Mouse (Mus musculus) fat pad, adult 2 months (tissue): Measurements from ENCODE around the gene Galnt7.

Source experiments
- DNase-seq: peaks from one replicate; pipeline ENCODE4 v3.0.0-alpha.2; 2011; ENCODE audit warnings: low read depth, low spot score; ENCODE audit errors: extremely low read depth

Galnt7 gene

DNA sequence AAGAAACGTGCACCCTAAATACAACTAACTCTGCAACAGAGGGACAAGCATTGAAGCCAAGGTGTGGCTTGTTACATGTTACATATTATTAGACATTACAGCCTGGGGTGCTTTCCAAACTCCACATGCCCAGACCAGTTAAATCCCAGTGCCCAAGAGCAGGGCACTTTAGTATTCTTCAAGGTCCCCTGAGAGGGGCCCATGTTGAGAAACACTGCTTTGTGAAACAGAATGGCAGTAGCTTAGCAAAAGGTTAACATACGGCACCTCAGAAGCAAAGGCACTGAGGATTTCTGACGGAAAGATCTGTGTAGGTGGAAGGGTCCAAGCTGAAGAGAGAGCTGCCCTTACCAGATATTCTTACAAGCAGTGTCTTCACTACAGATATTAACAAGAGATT is 67.0 kb downstream of the Galnt7 start:
- DNase-seq: peak; percentile 21

DNA sequence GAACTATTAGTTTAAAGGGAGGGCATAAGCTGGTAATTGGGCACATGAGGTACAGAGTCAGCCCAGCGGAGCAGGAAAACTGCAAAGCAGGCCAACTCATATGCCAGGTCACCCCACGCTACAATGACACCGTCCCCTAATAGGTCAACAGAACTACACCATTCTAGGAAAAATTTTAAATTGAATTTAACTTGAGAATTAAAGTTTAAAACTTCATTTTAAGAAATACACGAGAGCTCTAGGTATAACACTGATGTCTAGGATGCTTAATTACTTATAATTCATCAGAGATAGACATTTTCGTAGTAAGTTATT is 67.7 kb downstream of the Galnt7 start:
- DNase-seq: no peak

DNA sequence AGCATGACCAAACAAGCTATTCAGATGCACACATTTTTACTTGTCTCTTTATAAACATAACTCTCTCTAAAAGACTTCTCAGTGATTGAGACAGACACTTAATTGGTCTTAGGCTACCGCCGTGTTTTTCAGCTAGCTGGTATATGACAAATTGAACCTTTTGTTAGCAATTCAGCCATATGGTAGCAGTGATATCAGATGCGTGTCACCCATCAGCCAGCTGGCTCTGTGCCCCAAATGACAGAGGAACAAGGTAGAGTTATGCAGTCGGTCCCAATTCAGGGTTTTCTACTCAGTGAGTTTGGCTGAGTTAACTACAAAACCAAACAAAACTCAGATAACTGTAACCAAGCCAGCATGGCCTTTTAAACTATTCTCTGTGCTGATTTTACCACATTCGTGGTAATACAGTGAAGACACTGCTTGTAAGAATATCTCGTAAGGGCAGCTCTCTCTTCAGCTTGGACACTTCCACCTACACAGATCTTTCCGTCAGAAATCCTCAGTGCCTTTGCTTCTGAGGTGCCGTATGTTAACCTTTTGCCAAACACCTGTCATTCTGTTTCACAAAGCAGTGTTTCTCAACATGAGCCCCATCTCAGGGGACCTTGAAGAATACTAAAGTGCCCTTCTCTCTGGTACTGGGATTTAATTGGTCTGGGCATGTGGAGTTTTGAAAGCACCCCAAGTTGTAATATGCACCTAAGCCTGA is 68.3 kb downstream of the Galnt7 start:
- DNase-seq: peak; percentile 40

DNA sequence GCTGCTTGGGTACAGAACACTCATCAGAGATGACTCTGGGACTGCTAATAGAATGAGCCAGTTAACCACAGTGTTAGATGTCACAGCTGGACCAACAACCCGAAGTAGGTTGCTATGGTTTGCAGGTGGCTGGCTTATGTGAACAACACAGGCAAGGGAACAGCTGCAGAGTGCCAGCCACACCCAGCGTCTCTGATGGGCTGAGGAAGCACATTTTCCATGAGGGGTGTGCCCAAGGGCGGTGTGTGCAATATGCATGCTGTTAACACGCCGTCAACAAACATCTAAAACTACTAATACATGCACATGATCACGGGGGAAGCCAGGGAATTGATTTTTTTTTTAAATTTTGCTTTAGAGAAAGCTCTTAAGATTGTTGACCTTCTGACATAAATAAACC is 73.0 kb downstream of the Galnt7 start:
- DNase-seq: no peak

DNA sequence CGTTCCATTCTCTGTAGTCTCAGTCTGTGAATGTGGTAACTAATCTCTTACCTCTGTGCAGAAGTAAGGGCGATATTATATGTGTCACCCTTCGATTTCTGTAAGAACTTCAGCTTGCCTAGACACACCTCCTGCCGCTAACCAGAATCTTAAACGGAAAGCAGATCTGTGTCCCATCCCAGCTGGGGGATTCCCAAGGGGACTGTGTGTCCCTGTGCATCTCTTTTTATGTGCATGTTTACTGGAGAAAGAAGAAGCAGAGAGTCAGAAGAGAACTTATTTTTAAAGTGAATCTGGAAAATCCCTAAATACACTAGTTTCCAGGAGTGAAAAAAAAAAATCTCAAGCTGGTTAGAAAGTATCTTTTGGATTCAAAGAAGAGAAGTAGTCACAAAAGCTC is 75.5 kb downstream of the Galnt7 start:
- DNase-seq: no peak

DNA sequence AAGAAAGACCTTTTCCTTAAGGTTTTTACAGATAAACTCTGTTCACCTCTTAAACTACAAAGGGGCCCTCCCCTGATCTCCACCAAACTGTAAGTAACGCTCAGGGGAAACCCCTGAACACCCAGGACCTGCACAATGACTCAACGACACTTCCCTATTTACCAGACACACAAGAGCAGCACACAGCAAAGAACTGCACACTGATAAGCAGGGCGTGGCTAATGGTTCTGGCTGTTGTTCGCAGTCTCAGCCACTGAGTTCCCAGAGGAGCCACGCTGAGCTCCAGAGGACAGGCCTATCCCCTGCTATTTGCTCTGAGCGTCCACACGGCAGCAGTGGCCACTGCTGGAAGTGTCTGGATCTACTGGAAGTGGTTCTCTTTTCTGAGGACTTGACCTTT is 76.6 kb downstream of the Galnt7 start:
- no peak for DNase-seq

DNA sequence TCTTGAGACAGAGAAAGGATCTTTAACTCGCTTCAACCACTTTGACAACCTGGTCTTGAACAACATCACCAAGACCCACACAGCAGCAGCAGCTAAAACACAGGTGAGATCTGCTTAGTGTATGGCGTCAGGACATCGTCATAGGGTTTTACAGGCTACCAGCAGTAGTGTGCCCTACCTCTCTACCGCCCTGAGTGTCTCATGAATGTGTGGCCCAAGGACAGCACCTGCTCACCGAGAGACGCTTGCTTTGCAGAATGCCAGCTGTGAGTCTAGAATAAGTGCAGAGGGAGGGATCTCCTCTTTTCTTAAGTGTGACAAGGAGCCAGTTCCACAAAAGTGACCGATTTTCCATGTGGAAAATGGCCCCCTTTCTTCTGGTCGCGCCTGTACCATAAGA is 77.5 kb downstream of the Galnt7 start:
- DNase-seq: no peak

DNA sequence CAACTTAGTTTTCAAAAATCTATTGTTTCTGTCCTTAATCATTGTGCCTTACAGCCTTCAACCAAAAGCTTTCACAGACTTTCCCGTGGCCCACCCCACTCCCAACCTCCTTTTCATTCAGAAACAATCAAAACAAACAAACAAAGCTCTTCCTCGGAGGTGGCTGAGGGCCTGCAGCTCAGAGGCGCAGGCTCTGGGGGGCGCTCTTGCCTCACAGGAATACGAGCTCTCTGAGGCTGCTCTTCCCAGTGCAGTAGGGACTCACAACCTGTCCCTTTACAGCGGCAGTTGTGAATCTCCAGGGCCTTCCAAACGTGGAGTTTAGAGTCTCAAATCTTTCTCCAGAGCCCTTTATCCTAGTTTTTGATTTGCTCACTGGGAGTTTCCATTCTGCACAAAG is 78.4 kb downstream of the Galnt7 start:
- DNase-seq: no peak

DNA sequence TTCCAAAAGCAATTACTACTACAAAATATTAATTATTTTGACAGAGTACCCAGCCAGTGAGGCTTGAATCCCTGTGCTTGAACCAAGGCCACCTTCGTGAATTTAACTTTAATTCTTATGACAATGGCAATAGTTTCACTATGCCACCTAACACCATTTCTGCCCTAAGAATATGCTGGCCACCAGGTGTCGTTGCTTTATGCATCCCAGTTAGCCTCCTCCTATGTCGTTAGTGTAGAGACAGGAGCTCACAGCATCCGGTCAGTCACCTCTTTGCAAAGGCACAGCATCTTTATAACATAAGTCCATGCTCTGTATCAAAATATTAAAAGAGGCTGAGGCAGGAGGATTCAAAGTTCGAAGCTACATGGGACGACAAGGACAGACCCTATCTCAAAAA is 79.0 kb downstream of the Galnt7 start:
- DNase-seq: no peak

DNA sequence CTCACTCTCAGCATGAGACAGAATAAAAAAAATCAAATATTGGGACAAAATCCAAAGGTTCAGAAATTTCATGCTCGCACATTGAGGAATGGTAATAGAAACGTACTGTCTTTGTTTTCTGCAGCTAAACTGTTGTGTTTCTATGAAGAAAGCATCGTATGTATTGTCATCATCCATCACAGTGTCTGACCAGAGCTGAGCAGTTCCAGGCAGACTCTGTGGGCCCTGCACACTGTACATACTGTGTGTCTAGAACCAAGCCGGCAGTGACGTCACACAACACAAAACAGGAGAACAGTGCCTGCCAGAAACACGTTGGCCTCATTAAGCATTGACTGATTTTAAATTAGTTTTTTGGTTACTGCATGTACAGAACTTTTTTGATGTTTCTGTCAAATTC is 82.9 kb downstream of the Galnt7 start:
- DNase-seq: no peak

DNA sequence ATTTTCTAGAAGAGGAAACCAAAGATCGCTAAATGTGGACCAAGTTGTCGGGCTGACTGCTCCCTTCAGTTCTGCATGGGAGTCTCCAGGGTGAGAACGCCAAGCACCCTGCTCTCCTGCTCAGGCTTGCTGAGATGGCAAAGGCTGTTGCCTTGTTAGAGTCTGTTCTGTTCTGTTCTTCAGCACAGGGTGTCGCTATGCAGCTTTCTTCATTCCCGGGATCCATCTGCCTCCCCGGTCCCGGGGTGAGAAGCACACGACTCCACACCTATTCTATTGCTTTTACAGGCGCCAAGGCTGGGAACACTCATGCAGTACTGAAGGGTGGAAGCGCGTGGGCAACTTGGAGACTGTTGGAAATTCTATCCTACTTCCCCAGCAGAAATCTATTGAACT is 83.4 kb downstream of the Galnt7 start:
- DNase-seq: no peak

DNA sequence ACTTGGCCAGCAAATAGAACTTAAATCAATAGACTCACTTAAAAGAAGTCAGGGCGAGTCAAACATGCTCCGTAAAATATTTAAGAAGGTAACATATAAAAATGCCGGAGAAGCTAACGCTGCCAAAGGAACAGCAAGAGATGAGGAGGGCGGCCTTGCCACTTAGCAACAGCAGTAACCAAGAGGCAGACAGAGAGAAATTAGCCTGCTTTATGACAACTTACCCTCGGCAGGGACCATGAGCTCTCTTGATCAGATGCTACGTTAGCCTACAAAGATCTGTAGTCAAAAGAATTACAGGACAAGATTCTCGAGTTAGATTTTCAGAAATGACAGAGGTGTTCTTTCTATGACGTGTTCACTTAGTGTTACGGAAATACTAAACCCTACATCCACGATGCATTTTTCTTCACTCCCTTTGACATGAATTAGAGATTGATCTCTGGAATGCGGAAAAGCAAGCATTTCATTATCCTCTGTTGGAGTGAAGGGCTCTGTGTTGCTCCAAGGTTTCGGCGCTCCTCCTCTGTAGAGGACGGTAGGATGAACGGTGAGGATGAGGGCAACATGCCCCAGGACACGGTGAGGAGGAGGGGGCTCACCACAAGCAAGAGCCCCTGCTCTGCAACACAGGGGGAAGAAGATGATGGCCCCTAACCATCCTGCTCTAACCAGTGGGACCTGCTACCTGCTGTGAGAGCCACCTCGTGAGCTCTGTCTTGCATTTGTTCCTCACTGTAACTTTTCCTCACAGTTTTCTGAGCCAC is 84.0 kb downstream of the Galnt7 start:
- no peak for DNase-seq

DNA sequence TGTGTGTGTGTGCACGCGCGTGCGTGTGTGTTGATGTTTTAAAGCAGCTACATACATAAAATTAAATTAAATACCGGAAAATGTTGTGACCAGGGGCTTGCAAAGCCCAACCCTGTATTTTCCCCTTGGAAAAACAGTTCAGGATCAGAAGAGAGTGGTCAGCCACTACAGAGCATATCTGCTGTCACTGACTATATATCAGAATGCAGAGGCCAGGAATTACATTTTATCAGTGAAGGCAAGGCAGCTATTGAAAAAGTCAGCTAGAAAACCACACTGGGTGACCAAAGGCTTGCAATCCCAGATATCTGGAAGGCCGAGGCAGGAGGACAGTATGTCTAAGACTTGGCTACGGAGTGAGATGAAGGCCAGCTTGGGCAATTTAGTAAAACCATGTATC is 84.8 kb downstream of the Galnt7 start:
- no peak for DNase-seq

DNA sequence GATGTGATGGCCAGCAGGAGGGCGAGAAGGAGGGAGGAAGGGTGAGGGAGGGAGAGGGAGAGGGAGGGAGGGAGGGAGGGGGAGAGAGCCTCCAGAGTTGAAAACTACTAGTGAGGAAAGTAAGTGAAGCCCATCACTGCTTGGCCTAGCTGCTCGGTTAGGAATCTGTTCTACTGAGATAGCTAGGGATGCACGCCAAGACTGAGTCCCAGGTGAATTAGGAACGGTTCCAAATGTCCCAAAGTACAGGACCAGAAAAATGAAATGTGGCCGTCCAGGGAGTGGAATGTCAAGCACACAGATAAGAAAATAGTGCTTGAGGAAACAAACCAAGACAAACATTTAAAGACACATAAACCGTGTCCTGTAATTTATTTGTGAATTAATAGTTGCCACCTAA is 87.8 kb downstream of the Galnt7 start:
- no peak for DNase-seq

DNA sequence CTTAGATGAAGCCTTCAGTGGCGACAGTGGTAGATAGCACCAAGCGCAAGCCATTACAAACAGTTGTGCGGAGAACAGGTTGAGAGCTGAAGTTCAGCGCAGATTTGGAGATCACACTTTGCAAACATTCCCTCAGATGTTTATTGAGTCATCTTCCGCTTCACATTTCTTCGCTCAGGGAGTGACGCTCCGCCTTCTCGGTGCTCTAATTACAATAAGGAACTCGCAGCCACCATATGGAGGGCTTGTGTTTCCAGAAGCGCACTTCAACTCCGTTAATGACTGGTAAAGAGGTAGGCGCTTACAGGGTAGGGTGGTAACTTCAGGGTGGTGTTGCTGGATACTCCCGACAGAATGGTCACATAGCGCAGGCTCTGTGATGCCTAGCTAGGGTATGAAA is 89.1 kb downstream of the Galnt7 start:
- DNase-seq: no peak

DNA sequence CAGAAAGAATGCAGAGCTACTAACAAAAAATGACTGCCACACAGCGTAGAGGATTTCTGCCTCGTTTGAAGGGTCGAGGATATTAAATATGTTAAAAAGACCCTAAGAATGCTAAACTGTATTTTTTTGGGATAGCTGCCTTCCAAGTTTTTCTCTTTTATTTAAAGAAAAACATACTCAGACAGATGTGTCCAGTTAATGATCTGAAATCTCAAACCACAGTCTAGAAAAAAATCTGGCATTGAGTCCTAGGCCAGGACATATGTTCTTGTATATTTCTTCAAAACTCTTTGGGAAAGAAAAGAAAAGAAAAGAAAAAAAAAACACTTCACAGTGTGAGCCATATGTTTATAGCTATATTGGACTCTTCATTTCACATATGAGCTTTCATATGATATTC is 90.1 kb downstream of the Galnt7 start:
- no peak for DNase-seq

DNA sequence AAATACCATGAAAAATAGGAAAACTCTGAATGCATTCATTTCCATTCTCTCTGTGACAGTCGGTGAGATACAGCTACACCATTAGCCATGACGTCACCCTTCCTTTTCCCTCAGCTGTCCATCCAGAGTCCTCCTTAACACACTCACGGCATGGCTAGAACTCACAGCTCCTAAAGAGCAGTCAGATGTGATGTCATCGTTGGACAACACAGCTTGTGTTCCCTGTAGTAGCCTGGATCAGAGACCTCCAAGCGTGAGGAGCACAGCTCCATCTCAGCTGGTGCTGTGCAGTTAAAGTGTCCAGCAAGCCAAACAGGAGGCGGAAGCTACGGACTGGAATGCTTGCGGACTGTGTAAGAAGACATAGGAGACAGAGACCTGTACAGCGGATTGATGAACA is 91.9 kb downstream of the Galnt7 start:
- no peak for DNase-seq

DNA sequence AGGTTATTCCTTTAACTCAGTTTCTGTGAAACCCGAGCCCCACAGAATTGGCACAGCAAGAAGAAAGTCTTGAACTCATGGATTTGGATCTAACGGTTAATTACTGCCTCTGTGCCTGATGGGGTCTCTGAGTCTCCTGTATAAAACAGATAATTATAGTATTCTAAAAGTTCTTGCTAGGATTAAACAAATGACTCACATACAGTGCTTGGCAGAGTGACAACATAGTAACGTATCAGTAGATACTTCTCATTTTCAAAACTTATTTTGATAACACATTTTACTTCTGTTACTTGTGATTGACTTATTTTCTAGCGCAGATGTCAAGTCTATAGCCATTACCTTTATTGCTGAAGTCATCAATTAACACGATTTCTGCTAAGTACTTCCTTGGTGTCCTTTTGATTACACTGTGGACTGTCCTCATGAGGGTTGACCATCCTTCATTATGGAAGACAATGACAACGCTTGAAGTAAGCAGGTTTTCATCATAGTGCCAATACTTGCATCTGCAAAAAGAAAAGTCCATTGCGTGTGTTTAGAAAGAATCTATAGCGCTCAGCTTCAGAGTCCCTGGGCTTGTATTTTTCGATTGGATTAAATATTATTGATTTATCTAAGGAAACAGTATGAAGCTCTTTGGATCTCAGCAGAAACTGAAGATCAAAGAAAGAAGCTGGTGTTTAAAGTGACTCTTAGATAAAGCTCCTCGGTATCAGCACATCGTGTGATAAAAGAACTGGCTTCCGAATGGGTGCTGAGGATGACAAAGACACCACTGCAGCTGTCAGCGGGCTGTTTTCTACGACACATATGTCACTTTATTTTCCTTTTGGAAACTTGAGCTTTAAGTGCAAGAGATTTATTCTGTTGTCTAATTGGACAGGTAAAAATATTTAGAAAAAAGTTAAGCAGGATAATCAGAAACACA is 100.5 kb downstream of the Galnt7 start:
- DNase-seq: no peak

DNA sequence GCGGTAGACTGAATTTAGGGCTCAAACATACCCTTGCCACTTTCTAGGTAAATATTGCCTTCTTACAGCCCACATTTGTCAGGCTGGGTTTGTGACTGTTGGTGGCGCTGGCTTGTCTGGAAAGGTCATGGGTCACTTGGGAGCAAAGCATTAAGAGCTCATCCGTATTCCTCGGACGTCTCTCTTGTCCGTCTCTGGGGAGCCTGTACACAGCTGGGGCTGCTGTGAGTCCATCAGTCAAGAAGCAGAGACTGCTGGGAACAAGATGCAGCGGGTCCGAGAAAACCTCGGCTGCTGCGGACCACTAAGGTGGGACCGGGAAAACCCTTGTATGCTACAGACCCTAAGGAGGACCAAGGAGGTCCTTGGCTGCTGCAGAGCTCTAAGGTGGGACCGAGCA is 105.3 kb downstream of the Galnt7 start:
- no peak for DNase-seq

DNA sequence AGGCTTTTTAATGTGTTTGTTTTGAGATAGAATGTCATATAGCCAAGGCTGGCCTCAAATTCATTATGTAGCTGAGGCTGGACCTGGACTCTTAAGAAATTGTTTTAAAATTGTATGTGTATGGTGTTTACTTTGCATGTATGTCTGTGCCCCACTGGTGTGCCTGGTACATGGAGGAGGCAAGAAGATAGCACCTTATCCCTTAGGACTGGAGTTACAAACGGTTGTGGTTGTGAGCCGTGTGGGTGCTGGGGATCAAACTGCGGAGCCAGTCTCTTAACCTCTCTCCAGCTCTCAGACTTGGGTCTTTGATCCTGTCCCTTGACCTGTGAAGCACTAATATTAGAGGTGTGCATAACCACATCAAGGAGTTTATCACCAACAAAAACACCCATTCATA is 106.0 kb downstream of the Galnt7 start:
- no peak for DNase-seq

DNA sequence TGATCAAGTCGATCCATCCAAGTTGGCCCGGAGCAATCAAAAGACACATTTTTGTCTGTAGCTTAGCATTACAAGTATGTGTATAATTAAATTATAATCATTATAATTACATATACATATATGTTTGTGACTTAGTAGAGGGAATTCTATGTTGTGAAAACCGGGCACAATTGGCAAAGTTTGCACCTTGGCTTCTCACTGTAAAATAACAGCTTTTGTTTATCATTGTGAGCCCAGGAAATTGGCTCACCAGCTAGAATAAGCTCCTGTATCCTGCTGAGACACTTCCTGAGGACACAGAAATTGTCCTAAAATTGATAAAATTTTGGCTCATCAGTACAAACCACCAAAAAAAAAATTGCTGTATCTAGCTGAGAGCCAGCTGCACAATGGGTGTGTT is 106.4 kb downstream of the Galnt7 start:
- DNase-seq: no peak

DNA sequence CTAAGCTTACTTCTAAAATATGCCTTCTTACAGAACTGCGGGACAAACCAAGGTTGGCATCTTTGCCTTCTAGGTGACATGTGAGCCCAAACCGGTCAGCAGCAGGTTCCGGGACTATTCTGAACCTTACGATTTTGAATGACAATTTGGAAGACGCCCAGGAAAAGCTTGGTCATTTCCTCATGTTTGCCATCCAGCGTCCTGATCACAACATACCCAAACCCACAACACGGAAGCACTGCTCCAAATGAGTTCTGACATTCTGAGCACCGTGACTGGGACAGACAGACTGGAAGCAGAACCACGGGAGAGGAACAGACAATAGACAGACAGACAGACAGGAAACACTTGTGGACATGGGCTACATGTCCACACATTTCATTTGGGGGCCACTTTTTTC is 111.4 kb downstream of the Galnt7 start:
- no peak for DNase-seq
